Mouse (Mus musculus) left cerebral cortex, postnatal 36 days (tissue): ENCODE results near the gene Slc22a1. TPM values are rescaled to one million over a fixed set of nuclear protein-coding genes. Genes with fewer than 3 reads are reported as not detected.

Source experiments
- DNase-seq, 2 experiments: peaks; one replicate each; pipeline ENCODE4 v3.0.0; 2021 to 2022; ENCODE audit warnings: low spot score in 2 of 2, mixed read lengths in 1 of 2
- intact Hi-C: fragments of 180-260 bp; cut with DNase I; formaldehyde crosslinking; loops from one replicate; pipeline ENCODE4 v1.15.1; 2025
- total RNA-seq, 2 experiments: library from RNA; stranded (reverse); gene quantifications; 2 replicates each; pipeline ENCODE4 v1.2.3; 2021

Gene Slc22a1
- total RNA-seq, 2 experiments from 2014 or later, result 0.72 to 1.1 TPM

DNA sequence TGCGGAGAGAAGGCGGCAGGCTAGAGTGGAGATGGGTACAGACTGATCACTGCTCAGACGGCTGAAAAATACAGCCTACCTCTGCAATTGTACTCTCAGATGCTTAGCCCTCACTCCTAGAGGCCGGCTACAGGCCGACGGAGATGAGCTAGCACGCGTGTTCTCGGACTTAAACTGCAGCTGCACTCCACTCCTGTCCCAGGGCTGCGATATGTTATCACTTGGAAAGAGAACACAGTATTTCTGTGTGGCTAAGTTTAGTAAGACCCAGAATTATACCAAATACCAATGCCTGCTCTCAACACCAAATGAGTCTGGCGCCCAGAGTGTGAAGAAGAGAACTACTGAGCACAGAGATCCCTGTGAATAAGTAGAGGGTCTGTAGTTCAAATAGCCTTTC lies 23.0 kb downstream of the Slc22a1 start:
- intact Hi-C loops, result no loop called here

DNA sequence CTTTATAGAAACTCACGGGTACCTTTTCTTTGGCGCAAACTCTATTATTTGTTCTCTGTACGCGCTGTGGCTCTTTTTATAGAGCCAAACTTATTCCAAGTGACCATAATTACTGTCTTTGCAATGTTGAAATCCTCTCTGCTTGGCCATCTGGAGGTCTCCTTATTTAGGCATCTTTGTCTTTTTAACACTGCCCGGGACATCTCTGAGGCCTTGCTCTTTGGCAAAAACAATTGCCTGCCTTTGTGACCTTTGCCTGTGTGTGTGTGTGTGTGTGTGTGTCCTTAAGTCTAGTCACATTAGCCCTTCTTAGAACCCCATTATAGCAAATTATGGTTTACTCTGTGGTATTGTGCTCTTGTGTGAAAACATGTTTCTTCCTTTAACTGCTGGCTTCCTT lies 30.2 kb downstream of the Slc22a1 start:
- intact Hi-C loops, result no loop called here
- no peak for DNase-seq

More for the DNA sequence above, 23.0 kb downstream of the Slc22a1 start:
- no peak for DNase-seq

DNA sequence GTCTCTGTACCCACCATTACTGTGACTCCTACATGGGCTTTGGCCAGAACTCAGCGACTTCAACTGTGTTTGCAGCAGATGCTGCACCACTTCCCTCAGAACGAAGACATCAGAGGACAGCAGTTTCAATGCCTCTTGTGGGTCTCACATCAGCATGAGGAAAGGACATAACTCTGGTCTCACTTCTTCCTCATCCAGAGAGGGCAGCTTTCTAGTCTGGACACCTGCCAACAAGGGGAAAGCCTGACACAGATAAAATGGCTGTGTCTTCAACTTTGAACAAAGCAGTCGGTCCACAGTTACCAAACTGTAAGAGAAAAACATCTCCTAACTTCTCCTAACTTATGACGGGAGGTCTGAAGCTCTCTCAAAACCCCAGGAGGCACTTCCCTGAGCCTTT lies 34.5 kb downstream of the Slc22a1 start:
- no peak for DNase-seq
- intact Hi-C loops, result no loop called here

DNA sequence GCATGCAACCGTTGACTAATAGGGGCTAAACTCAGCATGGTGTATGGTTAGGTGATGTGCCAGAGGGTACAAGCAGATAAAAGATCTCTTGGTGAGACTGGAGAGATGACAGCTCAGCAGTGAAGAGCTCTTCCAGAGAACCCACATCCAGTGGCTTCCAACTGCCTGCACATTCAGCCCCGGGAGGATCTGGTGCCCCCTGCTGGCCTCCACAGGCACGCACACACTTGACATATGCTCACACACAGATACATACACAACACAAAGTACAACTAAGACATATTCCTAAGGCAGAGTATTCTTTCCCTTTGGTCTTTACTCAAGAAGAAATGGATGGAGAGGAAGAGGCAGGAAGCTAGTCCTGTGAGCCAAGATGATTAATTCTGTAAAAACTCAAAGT lies 36.0 kb downstream of the Slc22a1 start:
- DNase-seq, result no peak
- intact Hi-C loops, result no loop called here

DNA sequence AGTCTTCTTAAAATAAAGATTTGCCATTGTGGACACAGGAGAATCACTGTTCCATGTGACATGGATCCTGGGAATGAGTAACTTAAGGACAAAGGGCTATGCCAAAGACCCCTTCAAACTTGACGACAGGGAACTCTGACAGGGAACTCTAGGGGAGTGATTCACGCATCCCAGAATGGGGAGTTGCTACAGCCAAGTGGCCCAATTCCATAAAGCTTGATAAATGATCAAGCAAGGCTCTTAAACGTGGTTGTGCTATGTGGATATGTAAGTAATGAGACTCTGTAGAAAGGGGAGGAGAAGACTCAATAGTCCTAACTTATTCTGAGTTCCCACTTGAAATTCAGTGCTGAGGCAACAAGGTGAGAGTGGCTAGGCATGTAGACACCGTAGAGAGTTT lies 40.8 kb downstream of the Slc22a1 start:
- intact Hi-C loops, result no loop called here
- DNase-seq, result no peak

DNA sequence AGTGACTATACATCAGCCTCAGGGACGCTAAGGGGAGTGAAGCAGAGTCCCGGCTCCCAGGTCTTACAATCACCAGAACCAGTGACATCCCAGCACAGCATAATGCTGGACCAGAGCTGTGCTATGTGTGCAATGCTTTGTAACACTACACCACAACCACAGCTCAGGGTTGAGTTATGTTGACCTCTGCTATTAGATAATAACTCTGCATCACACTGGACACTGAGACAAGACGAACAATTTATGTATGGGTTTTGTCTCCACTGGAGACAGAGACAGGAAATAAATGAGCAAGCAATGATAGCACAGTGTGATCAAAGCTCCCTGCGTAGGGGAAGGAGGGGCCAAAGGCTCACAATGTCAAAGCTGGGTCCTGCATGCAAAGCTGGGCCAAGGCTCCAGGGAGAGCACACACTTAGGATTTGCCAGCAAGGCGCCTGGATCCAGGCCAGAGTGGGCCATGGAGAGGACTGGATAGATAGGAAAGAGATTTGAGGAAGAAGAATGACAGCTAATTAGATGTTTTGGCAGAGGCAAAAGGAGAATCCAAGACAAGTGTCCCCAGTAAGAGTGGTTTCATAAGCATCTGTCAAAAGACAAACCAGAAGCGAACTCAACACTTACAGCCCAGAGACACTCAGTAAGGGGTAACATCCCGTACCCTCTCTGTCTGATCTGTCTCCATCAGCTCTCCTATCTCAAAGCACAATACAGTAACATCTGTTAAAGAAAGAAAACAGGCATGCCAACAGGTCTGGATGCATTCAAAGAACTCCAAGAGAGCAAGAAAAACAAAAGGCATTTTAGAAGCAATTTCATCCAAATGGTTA lies 43.6 kb downstream of the Slc22a1 start:
- DNase-seq, result no peak

DNA sequence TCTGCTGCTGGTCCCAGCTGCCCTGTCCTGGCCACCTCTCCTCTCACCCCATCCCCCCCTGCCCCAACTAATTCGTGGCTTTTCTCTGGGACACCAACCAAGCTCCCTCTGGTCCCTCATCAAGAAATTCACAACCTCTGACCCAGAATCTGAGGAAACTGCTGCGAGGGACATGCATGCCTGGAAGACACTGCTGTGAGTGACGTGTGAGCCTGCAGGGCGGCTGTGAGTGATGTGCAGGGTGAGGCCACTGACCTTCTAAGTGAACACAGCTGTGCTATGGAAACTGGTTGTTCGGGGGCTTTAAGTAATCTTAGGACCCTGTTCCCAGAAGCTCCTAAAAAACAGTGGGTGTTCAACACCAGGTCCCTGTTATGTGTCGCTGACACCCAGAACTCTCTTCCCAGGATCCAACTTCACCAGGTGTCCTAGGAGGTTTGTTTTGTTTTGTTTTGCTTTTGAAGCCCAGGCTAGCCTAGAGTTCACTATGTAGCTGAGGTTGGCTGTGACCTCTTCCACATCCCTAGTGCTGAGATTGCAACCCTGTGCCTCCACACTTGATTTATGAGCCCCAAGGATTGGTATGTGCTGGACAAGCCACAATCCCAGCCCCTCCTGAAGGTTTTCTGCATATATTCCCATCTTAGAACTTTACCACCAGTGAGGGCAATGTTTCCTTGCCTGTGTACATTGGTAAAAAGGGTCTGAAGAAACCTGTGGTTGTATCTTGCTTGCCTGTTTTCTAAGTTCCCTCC lies 44.5 kb downstream of the Slc22a1 start:
- intact Hi-C loops, result no loop called here

More for the DNA sequence above, 43.6 kb downstream of the Slc22a1 start:
- intact Hi-C loops, result no loop called here

DNA sequence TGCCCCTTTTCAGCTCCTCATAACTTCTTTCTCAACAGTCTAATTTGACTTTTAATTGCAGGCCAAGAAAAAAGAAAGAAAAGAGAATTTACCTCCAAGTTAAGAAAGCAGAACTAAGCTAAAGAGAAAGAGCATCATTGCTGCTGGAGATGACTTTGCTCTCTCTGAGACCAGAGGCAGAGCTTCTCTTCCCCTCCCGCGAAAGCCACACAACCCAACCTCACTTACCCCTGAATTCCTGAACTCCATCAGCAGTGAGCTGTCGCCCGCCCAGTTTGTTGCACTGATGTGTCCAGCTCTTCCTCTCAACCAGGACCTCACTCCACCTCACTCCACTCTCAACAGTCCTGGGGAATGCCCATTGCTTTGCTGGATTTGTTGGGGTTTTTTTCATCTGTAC lies 47.6 kb downstream of the Slc22a1 start:
- intact Hi-C loops, result no loop called here
- no peak for DNase-seq

More for the DNA sequence above, 44.5 kb downstream of the Slc22a1 start:
- DNase-seq, result no peak

DNA sequence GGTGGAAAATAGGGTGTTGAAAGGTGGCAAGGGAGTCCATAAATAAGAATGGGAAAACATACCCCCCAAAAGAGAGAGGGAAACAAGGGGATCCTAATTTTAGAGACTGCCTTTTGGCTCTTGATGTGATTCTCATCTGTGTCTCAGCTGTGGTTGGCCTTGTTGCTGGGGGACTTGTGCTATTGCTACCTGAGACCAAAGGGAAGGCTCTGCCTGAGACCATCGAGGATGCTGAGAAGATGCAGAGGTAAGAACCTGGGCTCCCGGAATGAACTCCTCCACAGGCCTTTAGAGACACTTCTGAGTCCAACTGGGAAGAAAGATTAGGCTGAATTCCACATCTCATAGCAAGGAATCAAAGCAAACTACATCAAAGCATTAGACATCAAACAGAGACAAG lies 56.0 kb downstream of the Slc22a1 start:
- intact Hi-C loops, result no loop called here
- DNase-seq, result no peak

DNA sequence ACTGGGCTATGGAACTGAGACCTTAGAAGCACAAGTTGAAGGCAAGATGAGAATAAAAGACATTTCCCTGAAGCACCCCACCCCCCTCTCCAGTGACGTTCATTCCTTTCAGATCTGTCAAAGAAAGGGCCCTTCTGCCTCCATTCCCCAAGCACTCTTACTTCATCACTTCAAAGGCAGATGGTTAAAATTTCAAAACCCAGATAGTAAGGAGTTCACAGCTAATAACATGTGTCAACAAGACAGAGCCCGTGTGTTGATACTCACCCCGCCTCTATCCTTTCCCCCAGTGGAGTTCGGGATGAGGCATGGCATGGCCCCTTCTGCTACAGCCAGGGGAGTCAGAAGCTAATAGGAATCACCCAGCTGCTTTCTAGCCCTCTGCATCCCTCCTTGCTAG lies 60.2 kb downstream of the Slc22a1 start:
- intact Hi-C loops, result no loop called here
- no peak for DNase-seq

DNA sequence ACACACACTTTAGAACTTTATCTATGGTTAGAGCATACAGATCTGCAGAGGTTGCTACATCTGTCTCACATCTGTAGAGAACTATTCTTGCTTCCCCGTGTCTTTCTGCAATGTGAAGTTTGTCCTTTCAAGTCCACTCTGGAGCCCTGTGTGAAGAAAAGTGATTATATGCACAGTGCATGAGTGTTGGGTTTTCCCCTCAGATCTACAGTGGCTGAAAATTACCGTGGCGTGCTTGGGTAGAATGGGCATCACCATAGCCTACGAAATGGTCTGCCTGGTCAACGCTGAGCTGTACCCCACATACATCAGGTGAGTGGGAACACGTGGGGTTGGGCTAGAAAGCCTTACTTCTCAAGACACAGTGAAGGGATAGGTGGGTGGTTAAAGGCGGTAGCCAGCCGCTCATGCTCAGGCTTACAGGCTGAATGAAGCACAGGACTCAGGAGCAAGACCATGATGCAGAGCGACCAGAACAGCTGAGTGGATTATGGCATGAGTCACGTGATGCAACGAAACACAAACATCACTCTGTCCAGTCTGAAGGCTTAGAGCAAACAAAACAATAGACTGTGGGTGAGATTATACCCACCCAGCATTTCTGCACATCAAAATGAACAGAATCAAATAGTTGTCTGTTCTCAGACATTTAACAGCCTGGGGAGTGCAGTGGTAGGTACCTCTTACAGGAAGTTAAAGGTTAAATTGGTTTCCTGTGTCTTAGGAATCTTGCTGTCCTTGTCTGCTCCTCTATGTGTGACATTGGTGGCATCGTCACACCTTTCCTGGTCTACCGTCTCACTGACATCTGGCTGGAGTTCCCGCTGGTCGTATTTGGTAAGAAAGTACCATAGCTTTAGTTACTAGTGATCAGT lies 60.9 kb downstream of the Slc22a1 start:
- intact Hi-C loops, result no loop called here
- DNase-seq, result no peak

DNA sequence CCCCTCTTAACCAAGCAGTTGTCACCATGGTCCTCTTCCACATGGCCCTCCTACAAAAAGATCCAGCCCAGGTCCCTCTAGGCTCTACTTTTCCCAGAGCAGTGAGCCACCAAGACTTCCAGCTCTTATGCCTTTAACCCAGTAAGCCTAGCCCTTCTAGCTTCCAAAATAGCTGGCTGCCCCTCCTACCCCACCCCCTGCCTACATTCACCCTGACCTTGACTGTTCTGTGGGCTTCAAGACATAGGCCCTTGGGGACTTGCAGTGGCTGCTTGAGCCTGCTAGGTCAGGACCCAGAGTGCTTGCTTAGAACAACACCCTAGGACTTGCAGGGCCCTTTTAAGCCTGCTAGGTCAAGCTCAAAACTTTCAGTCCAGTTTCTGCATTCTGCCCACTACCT lies 68.4 kb downstream of the Slc22a1 start:
- intact Hi-C loops, result no loop called here
- no peak for DNase-seq

DNA sequence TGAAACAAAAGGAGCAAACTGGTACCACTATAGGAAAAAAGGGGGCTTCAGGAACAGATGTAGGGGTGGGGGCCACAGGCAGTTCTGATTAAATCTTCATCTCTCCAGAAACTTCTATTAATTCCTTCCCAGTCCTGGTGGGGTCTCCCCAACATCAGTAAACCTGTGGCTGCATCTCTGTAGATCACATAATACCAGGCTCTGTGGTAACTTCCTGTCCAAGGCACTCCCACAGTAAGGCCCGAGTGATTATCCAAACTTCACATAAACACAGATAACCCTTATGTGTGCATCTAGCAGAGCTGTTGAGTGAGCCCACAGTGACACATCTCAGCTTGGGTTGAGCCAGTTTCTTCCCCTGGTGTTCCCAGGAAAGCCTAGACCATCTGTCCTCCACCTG lies 69.0 kb downstream of the Slc22a1 start:
- DNase-seq, result no peak
- intact Hi-C loops, result no loop called here

Other genes starting within 250 kb of the Slc22a1 start
- 1 to 10 TPM; 2.2 to 3.0 TPM for gene Slc22a3, start 168.1 kb downstream of the Slc22a1 start, total RNA-seq
- under 1 TPM; 0.75 to 0.84 TPM for gene Slc22a2, start 91.7 kb downstream of the Slc22a1 start, total RNA-seq
- 10 to 100 TPM; 27.0 to 27.7 TPM for gene Igf2r, start 93.8 kb upstream of the Slc22a1 start, total RNA-seq
- 10 to 100 TPM; 27.4 to 35.8 TPM for gene Mas1, start 192.3 kb upstream of the Slc22a1 start, total RNA-seq
- gene Mrgprh, start 200.2 kb upstream of the Slc22a1 start, total RNA-seq, result under 1 TPM in 1 of 2 experiments, not detected in 1; 0.37 TPM
- gene Pnldc1, start 234.4 kb upstream of the Slc22a1 start, total RNA-seq, result 1 to 10 TPM; 1.4 to 1.8 TPM
- 100 to 1,000 TPM; 193 to 198 TPM for gene Tcp1, start 239.9 kb upstream of the Slc22a1 start, total RNA-seq
- gene Mrpl18, start 240.5 kb upstream of the Slc22a1 start, total RNA-seq, result 10 to 100 TPM; 54.0 to 56.0 TPM